Mouse (Mus musculus) adrenal gland, postnatal 14 days (tissue): ENCODE measurements at regions not wholly inside any gene's neighbourhood (a gene's known extent, or its start where the extent isn't known, plus 50 kb on each side); places are given as distances from the start of the nearest gene placed in this dataset.

Source experiments
- DNase-seq: peaks from one replicate; pipeline ENCODE4 v3.0.0; 2021; ENCODE audit warnings: mixed read lengths

DNA sequence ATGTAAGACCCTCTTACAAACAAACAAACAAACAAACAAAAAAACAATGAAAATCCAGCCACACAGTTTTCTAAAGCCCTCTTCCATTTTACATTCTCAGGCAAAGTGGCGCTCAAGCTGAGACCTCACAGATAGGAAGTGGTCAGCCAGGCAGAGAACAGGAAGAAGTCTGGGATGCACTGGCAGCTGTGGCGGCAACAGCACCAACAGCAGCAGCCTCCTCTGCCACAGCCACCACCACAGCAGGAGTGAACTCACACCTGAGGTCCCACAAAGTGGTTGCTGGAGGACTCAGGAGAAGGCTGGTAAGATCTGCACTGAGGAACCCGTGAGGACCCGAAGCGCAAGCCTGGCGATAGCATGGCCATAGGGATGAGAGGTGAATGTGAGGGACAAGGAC, 156.3 kb downstream of the Grm4 start:
- no peak for DNase-seq

DNA sequence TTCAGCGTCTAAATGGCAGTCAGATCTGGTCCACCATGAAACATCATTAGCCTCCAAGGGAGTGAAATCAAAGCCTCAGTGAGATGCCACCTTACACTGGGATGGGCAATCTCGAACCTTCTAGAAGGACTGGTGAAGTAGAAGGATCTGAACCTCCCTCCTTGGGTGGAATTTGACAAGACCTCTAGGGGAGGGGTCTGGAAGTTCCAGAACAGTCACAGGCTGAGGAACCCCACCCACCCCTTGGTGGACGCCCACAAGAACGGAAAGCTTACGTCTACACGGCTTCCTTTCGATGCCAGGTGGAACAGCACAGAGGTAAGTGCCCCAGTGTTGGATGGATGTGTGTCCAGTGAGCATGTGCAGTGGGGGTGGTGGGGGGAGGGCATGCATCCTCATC, 156.9 kb downstream of the Grm4 start:
- DNase-seq = no peak

DNA sequence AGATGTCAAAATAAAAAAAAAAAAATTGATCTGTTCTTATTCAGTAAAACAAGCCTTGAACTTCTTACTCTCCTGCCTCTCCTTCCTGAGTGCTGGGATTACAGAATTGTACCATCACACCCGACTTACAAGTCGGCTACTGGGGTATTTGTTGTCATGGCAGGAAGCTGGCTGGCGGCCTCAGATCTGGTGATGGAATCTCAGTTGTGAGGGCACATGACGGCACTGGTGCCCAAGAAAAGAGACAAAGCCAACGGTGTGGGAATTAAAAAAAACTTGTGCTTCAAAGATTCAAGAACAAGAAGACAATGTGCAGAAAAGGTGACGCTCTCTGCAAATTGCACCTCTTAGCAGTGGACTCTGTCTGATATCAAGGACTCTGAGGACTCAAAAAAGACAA, 157.3 kb downstream of the Grm4 start:
- no peak for DNase-seq

DNA sequence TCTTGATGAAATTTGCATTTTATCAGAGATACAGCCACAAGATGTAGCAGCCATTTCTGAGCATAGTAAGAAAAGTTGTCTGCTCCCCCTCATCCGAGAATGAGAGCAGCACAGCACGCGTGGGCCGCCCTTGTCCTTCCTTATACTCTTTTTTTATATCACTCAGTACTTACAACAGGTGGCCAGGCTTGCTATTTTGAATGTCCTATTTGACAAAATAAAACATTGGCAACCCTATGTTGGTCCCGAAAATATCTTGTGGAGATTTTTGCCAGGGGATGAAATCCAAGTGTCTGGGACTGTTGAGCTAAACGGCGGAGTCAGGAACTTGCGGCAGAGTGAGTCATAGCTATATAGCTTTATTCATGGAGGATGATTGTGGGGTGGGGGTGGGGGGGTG, 158.0 kb upstream of the Lemd2 start:
- DNase-seq = no peak

DNA sequence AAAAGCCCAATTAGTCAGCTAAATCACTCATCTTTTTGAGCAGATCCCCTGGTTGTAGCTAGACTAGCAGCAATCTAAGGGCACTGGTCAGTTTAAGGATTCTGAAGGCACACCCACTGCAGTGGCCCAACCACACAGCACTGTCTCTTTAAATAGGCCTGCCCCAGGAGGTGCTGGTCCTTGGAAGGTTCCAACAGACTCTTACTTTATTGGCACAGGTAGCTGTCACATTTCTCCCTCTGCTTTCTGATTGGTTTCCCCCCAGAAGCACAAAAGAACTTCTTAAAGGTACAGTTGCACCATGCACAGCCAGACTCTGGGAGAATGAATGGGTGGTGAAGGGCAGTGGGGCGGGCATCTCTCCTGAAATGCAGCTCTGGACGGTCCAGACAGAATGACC, 157.1 kb upstream of the Lemd2 start:
- DNase-seq = peak; percentile 51

DNA sequence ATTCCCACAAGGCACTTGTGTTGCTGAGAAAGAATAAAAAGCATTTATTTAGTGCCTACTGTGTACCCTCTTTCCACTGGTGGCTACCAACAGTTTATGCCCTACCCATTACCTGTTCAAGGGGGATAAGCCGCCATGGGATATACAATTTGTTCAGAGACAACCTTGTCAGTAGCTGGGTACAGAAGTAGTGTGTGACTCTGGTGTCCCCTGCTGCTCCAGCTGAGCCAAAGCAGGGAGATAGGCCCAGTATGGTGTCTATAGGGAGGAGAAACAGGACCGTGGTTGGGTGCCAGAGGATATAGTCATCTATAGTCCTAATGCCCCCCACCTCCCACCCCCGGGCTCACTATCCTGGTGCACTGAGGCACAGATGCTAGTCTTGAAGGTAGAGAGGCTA, 152.6 kb upstream of the Lemd2 start:
- no peak for DNase-seq

DNA sequence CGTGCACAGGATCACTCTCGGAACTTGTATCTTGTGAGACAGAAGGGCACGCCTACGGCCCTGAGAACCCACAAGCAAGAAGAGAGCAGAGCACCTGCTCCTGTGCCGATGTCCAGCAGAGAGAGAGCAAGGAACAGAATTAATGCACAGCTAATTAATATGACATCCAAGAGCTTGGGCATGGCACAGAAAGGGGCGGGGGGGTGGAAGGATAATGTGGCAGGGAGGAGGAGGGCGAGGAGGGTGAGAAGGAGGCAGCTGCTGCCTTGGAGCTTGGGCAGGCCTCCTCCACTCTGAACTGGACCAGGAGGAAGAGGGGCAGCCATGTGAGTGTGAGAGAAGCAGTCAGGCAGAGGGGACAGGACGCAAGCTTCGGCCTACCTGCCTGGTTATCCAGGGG, 151.4 kb upstream of the Lemd2 start:
- DNase-seq = no peak

DNA sequence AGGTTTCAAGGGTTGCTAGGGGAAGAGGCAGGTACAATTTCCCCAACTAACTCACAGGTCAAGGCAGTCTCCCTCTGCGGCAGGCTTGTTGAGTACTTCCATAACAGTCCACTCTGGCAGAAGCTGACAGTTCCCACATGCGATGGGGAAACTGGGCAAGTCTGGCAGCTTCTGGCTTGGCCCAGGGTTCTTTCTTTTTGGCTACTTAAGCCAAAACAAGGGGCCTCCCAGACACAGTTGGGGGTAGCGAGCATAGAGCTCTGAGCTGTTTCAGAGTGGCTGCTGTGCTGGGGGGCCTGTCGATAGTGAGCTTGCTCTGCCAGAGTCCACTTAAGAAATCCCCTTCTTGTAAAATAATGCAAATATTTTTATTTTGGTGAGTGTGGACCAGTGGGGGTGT, 150.8 kb upstream of the Lemd2 start:
- DNase-seq = no peak

DNA sequence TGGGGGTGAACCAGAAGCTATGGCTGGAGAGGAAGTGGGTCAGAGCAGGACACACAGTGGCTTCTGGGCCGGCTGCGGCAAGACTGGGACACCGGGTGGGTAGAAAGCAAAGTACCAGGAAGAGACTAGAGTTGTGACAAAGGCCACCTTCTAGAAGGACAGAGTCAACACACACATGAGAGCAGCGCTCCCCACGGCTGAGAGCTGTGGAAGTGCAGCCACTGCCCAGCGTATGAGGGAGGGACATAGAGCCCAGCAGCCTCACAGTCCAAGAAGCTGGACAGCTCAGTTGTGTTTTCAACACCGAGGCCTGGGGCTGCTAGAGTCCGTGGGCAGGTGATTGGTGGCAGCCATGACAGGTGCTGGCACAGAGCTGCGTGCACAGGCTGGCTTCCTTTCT, 145.6 kb upstream of the Lemd2 start:
- no peak for DNase-seq

DNA sequence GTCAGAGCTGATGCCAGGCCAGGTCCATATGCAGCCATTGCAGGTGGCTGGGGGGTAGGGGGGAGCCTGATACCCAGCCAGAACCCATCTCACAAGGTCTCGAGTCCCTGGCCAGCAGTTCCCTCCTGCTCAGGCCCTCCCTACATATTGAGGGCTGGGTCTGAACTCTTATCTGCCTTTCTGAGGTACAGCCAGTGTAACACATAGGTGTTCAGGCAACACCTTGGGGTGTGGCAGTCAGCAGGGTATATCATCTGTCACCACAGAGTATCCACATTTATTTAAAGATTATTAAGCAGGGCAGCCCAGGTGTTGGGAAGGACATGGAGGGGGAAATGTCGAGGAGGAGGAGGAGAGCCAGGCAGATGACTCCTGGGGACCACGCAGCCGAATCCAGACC, 145.2 kb upstream of the Lemd2 start:
- DNase-seq = no peak

DNA sequence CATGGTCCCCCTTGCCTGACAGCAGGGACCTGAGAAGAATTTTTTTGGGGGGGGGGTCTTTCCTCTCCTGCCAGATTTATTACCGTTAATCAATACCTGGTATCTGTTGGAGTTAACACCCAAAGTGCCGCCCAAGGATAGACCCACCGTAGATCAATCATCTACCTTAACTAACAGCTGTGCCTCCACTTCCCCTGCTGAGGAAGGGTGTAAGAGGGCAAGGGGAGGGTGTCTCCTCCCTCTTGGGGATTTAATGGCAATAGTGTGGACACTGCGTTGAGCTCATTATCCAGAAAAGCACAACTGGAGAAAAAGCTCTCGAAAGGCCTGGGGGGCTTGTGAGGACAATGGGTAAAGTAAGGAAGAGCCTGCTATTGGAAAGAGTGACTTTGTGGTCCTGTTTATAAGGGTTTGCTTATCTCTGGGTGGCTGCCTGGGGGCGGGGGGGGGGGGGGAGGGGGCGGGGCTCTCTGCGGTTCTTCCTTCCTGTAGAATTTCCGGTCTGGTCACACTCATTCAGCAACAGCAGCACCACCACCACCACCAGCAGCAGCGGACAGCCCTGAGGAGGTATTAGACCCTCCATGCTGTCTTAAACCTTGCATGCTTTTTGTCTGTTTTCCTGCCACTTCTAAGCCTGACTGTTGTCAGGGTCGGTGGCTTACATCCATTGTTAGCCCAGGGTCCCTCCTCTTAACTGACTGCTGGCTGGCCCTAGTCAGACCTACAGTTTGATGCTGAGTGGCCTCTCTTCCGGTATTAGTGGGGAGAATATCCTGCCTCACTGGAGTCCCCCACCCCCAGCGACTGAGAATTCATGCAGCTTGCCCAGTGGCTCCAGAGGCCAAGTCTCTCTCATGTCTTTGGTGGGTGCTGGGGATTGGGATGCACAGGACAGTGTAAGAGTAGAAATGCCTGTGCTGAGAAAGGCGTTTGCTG, 138.0 kb upstream of the Lemd2 start:
- DNase-seq = no peak

DNA sequence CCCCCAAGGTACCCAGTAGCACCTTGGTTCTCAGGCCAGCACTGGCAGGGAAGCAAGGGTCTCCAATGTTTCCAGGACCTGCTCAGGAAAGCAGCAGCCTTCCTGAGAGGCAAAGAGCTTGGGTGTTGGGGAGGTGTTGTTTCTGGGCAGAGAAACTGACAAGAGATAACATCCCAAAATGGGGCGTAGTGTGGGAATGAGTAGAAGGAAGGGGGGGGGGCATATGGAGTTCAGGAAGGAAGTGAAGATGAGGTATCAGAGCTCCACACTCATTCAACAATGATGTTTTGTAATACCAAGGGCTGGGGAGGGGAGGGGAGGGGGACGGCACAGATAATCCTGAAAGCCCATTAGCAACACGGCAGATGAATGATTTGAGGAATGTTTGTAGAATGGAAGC, 135.6 kb upstream of the Lemd2 start:
- DNase-seq = no peak

DNA sequence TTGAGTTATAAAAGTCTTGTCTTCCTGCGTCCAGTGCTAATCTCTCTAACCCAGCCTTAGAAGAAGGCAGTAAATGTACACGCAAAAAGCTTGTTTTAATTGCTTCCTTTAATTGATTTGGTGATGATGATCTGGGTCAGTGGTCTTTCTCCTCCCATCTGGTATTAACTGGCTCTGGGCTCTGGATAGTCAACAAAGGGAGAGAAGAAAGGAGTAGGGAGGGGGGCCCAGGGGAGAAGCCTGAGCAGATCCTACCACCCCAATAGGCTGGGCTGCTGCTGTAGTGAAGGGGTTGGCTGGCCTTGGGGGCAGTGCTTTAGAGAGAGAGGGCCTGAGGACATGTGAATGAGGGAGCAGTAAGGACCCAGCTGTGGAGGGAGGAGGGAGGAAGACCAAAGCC, 135.0 kb upstream of the Lemd2 start:
- DNase-seq = no peak

DNA sequence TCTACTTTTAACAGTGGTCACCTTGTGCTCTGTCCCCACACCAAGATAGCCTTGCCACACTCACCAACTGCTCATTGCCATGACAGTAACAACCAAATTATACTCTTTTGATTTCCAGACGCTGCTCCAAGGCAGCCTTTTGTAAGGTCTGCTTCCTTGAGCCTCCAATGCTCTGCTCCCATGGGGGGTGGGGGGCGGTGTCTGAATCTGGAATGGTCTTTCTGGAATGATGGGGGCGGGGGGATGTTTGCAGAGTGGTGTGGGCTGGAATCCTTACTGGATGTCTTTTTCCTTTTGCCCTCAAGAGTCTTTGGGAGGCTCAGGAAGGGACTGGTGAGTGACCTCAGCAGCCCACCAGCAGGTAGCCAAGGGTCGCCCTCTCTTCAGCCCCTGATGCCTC, 131.4 kb upstream of the Lemd2 start:
- DNase-seq = no peak

DNA sequence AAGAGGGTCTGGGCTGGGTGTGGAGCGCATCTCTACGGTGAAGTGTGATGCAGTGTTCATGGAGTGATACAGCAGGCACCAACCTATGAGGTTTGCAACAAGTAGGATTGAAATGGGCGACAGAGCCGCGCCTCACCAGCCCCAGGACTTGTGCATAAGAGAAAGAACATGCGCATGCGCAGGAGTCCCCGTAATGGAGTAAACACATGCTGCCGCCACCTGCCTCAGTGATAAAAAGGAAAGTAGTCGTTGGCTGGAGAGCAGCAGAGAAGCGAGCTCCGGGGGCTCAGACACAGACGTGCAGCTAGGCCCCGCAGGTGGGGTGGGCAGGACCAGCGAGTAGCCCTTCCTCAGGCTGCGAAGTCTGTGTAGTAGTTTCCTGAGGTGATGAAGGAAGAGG, 129.3 kb upstream of the Lemd2 start:
- no peak for DNase-seq

DNA sequence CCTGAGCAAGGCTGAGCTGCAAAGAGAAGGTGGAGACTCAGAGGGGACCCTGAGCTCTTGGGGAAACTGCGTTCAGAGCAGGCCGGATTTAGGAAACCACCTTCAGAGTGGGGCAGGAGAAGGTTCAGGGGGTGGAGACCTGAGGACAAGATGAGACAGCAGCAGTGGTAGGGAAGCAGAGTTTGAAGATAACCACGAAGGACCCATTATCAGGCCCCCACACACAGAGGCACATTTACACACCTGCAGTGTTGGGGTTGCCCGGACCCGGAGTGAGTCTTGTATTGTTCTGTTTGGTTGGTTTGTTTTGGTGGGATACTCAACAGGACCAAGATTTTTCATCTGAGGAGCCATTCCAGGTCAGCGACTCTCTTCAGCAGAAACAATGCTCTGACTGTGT, 128.9 kb upstream of the Lemd2 start:
- DNase-seq = no peak

DNA sequence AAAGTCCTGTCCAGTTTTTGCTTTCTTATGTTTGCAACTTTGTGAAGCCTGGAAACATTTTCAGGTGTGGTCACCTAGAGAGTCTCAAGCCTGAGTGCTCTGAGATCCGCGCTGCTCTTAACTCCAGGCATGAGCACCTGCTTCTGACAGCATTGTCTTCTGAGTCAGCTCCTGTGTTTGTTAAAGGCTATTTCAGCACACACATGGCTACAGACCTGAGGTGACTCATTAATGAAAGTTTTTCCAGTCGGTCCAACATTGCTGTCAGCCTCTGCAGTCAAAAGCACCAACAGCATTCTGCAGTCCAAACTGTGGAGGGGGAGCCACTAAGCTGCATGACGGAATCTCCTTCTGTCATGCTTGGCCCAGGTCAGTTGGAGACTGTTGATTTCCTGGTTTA, 127.8 kb upstream of the Lemd2 start:
- DNase-seq = no peak

DNA sequence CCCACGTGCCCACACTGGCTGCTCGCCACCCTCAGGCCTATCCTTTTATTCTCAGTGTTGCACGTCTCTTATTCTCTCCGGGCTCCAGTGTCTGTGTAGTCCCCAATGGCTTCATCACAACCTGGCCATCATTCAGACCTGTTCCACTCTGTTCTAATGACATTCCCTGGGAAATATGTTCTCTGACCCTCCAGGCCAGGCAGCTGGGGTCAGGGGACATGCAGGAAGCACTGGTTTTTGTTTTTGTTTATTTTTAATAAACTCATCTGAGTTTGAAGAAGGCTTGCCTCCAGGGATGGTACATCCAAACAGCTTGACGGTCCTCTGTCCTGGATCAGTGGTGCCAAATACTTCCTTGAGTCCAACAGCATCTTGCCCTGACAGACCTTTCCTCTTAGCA, 127.4 kb upstream of the Lemd2 start:
- DNase-seq = no peak

DNA sequence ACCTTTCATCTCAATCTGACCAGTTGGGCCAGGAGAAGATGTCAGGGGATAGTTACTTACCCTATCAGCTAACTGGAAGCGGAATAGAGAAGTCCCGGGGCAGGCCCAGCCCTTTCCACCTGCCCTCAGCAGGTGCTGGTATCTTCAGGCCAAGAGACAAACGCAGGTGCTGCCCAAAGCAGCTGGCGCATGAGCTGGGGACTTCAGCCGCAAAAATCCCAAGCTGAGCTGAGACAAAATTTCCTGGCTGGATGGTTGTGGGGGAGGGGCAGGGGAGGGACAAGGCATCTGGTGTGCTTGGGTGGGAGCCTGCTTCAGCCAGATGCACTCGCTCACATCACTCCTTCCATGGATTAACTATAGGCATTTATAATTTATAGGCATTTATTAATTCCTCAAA, 125.5 kb upstream of the Lemd2 start:
- no peak for DNase-seq

DNA sequence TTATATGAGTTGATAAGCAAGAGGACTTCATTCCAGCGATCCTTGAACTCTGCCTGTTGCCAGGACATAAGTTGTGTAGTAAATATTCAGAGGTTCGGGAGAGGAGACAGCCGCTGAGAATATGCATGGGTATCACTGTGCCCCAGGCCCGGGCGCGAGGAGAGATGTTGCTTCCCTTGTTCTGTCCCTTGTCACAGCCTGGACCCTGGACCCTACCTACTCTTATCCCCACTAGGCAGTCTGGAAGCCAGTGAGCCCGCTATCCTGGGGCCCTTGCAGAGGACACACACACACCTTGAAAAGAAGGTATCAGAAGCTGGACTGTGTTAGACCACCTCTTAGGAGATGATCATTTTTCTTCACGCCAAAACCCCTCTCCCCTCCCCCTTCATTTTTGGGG, 124.9 kb upstream of the Lemd2 start:
- DNase-seq = no peak

DNA sequence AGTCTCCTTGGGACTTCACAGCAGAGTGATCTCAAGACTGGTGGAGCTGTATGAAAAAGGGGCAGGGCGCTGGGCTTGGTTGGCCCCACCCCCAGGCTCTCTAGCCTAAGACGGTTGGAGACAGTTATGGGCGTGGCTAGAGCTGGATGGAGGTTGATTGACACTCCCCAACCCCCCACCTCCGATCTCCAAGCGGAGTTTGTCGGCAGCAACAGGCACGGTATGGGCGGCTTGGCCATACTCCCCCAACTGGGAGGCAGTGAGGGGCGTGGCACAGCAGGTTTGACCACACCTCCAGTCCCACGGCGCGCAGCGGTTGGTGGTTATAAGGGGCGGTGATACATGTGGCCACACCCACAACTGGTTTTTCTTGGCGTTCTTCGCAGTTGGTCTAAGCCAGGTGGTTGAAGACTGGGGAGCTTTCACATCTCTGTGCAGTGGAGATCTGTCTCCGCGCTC, 120.8 kb upstream of the Lemd2 start:
- DNase-seq = peak; percentile 86

DNA sequence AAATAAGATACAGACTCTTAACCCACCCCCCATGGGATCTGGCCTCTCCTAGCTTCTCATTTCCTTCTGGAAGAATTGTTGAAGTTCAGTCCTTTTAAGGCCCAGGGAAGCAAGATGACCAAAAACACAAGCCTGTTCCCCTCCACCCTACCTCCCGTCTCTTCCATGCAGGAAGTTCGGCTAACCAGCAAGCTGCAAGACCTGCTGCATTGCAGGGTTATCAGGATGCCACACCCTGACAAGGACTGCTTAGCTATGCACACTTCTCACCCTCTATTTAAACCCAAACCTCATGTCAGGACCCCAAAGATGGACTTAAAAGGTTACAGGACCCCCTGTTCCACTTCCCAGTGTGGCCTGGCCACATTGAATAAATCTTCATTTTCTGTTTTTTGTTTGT, 119.2 kb upstream of the Lemd2 start:
- DNase-seq = no peak

DNA sequence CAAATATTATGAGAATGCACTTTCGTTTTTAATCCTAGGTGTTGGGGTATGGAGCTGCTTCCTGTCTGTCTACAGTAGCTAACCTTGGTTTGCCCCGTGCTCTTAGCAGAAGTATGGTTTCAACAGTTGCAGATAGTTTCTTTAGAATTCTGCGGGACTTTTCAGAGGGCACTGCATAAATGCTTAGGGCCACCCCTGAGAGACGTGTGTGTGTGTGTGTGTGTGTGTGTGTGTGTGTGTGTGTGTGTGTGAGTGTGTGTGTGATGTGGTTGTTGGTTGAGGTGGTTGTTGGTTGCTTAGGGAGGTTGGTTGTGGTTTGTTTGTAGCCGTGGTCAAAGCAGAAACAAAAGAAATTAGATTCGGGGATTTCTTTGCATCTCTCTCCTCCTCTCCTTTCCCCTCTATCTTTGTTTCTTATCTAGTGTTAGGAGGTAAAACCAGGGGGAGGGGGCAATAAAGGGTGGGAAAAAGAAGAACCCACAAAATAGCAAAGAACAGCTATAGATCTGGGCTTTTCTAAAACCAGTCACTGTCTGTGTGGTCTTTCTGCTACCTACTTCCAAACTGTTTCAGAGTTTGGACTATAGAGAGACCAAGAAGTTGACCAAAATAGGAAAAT, 118.7 kb upstream of the Lemd2 start:
- DNase-seq = no peak
